Mouse (Mus musculus): Measurements from ENCODE around the gene Slc25a25. TPM values are rescaled to one million over a fixed set of nuclear protein-coding genes. Genes with fewer than 3 reads are reported as not detected.
"Not testable (repeated sequence)": the region's sequence is repeated elsewhere in the genome, so short reads cannot be mapped to it uniquely, and the experiment has no call there.

Slc25a25 gene
- total RNA-seq (2022), result 100 to 1,000 TPM in 1 of 4 experiments, 10 to 100 TPM in 3; 48.5 to 113 (median 60.4) TPM

DNA sequence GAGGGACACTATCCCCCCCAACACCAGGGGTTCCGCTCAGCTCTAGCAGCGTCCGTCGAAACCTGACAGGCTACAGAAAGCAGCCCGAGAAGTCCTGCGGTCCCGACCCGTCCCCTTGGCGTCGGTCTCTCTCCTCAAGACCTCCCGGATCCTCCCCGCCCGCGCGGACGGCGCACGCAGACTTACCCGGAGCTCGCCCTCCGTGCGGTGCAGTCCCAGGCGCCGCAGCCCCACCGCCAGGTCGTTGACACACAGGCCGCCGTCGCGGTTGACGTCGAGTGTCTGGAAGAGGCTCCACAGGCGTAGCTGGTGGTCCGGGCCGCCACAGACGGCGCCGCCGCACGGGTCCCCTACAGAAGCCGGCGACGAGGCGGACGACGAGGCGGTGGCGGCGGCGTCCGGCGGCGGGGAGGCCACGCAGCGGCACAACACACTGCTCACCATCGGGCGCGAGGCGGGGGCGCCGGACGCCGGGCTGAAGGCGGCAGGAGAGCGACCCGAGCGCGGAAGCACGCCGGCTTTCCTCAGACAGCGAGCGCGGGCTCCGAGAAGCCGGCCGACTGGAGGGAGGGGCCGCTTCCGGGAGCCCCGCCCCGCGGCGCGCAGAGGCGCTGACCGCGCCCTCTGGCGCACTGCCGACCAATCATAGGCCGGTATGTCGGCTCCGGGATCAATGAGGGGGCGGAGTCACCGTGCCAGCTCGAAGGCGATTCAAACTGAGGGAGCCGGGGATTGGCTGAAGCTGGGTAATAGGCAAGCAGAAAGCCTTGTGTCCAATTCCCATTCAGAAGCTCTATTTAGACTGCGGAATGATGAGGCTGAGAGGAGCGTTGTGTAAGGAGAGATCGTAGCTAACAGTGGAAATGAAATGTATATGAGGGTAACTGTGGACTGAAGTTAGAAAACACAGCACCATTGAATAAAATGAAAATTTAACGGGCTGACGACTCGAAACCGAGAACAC, at the start of gene Slc25a25:
TSS of gene Slc25a25 (minus strand) at position 565 of the 964 bp plus-strand sequence.
- DNase-seq (ENCODE audit: low spot score in 2 of 2), result peak; percentile 95 to 97

DNA sequence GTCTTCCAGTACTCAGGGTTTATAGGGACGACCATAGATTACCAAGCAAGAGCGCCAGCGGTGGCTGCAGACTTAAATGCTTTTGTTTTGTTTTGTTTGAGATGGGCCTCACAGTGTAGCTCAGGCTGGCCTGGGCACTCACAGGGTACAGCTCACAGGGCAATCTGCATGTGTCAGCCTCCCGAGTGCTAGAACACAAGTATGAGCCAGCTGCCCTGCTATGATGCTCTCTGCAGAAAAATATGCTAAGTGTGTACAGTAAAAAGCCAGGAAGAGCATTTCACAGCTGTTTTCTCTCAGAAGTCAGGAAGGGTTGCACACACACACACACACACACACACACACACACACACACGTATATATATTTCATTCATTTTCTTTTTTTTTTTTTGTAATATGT, 49.2 kb upstream of the Slc25a25 start:
- DNase-seq (ENCODE audit: low spot score in 2 of 2), result no peak

DNA sequence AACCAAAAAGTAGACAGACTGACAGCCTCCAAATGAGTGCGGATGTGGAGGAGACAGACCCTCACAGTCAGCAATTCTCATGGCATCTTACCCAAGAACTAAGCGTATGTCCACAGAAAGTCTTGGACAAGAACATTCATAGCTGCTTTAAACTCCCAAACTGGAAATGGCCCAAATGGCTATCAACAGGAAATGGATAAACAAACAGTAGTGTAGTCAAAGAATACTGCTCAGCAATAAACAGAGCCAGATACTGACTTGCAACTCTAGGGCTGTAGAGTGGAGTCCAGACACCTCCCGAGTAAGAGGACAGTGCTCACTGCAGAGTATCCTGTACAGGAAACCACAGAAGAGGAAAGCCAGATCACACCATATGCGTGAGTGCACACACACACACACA, 48.1 kb upstream of the Slc25a25 start:
- no peak for DNase-seq (ENCODE audit: low spot score in 2 of 2)

DNA sequence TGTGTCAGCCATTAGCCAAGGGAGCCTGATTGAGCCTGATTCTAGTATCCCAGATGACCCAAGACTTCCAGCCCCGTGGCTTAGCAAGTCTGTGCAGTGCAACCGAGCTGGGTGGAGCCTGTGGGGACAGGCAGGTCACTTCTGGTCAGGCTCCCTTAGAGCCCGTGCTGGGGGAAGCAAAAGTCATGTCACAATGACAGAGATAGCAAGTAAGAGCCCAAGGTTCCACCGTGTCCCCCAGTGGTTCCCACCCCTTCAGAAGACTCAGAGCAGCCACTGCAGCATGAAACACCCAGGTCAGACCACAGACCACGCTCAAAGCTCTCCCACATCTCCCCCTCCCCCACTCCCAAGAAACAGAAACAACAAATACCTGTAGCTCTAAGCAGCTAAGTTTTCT, 44.9 kb upstream of the Slc25a25 start:
- DNase-seq (ENCODE audit: low spot score in 2 of 2), result no peak

DNA sequence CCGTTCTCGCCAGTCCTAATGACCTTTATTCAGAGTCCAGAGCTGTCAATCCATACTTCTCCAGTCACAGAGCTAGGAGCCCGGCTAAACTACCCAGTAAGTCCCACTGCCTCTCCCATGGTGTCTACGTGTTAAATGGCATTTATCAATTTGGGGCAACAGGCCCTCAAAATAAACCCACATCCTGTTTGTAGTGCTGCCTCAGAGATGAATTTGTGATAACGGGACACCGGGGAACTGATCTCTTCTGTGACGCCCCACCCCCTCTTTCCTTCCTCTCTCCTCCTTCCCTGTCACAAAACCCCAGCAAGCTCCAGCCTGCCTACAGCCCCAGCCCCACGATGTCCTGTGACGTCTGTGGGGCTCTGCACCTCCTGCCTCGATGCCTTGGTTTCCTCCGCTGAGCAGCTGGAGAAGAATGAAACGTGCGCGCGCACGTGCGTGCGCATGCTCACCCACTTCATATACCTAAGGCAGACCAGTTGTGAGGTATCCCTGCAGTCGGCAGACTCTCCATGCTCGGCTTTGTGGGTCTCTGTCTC, 44.0 kb upstream of the Slc25a25 start:
- DNase-seq (ENCODE audit: low spot score in 2 of 2), result no peak

DNA sequence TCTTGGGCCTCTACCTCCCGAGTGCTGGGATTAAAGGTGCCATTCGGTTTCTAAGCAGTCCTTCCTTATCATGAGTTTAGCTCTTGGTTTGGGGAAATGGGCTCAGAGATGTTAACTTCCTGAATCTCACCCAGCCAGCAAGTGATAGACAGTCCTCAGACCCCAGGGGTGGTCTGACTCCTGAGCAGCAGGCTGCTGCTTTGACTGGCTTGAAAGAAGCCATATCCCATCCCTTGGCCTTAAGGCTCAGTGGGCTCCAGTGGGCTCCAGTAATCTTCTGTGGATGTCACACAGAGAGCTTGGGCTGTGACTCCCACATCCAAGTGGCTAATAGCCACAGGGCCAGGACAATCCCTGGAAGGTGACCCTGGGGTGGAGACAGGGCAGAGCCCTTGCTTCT, 43.3 kb upstream of the Slc25a25 start:
- DNase-seq (ENCODE audit: low spot score in 2 of 2), result no peak

DNA sequence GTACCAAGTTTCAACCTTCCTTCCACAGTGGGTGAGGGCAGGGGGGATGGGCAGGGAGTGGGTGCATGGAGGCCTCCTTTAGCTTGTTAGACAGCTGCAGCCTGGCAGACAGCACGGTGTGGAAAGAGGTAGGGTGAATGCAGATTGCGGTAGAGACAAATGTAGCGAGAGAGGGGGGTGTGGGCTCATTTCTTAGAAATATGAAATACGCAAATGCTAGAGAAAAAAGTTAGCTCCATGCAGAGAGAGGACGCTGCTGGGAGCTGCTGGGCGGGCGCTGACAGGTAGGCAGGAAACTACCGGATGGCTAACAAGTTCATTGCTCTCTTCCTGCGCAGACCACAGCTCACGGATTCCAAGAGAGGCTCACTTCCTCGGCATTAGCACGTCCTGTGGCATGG, 42.1 kb upstream of the Slc25a25 start:
- DNase-seq (ENCODE audit: low spot score in 2 of 2), result no peak

DNA sequence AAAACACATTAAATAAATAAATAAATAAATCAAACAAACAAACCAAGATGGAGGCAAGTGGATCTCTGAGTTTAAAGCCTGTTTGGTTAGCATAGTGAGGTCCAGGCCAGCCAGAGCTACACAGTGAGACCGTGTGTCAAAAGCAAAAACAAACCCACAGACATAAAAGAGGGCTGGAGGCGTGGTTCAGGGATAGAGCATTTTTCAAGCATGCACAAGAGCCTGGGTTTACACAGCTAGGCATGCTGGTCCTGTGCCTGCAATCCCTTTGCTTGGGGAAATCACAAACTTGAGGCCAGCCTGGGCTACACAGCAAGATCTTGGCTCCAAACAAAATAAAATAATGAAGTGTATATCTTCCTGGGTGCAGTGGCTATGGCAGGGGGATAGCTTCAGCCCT, 41.4 kb upstream of the Slc25a25 start:
- DNase-seq (ENCODE audit: low spot score in 2 of 2), result no peak

DNA sequence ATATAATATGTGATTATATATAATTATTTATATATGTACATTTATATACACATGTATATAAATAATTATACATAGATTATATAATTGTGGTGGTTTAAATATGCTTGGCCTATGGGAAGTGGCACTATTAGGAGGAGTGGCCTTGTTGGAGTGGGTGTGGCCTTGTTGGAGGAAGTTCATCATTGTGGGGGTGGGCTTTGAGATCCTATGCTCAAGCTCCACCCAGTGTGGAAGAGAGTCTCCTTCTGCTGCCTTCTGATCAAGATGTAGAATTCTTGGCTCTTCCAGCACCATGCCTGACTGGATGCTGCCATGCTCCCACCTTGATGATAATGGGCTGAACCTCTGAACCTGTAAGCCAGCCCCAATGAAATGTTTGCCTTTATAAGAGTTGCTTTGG, 39.5 kb upstream of the Slc25a25 start:
- DNase-seq (ENCODE audit: low spot score in 2 of 2), result not testable (repeated sequence)

DNA sequence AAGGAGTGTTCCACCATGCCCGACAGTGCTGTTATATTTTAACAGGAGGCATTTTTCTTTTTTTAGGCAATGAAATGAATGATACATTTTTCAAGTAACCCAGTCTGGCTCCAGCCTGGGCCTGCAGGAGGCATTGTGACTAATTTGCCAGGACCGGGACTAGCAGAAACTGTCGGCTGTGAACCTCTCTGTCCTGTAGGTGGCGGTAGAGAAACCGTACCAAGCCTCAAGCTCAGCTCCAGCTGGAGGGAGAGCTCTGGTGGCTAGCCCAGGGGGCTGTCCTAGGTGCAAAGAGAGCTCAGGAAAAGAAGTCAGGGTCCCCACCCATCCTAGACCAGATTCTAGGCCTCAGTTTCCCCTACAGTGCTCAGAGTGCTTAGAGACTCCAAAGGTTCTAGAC, 37.4 kb upstream of the Slc25a25 start:
- peak; percentile 69 to 74 for DNase-seq (ENCODE audit: low spot score in 2 of 2)

DNA sequence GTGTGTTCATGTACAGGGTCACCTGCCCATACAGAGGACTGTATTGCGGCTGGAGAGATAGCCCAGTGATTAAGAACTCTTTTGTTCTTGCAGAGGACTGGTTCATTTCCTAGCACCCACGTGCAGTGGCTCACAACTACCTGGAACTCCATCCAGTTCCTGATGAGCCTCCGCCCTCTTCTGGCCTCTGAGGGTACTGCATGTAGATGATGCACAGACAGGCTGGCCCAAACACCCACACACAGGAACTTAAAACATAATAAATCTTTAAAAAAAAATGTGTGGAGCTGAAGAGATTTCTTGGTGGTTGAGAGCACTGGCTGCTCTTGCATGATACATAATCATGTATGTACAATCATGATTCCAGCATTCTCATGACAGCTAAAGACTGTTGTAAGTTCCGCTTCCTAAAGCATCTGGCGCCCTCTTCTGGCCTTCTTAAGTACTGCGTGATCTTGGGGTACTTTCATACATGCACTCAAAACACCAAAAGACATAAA, 35.9 kb upstream of the Slc25a25 start:
- peak; percentile 85 to 91 for DNase-seq (ENCODE audit: low spot score in 2 of 2)

DNA sequence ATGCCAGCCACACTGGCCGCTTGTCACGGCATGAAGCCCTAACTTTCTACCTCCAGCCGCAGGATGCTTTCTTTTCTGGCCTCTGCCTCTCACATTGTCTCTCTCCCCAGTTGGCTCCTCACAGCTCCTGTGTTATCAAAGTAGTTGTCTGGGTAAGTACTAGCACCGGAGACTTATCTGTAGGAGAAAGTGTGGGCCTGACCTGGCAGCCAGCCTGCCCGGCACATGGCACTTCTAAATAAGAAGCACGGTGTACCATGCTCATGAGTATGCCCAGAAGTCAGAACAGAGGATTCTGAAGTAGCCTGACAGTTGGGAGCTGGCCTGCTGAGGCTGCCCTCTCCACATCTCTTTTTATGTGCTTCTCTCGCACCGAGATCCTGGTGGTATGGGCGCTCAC, 34.9 kb upstream of the Slc25a25 start:
- DNase-seq (ENCODE audit: low spot score in 2 of 2), result no peak

DNA sequence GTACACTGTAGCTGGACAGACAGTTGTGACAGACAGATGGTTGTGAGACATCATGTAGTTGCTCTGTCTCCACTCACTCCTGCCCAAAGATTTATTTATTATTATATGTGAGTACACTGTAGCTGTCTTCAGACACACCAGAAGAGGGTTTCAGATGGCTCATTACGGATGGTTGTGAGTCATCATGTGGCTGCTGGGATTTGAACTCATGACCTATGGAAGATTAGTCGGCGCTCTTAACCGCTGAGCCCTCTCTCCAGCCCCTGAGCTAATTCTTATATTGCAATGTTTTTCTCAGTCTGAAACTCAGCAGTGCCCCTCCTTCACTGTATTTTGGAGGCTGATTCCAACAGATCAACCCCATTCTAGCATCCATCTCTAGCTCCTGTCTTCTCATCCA, 34.5 kb upstream of the Slc25a25 start:
- DNase-seq (ENCODE audit: low spot score in 2 of 2), result no peak

DNA sequence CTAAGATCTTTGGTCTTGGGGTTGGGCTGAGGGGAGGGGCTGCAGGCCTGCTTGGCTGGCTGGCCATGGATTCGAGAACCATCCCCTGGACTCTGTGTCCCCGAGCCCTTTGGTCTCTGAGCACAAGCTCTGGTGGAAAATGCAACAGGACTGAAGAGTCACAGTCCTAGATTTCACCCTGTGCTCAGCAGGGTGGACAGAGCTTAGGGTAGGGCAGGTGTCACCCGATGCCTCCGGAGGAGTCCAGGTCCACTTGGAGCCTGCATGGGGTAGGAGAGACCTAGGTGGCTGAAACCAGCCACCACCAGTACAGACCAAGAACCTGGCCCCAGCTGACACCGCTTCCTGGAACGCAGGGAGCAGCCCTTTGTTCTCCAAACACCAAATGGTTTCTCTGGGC, 33.7 kb upstream of the Slc25a25 start:
- DNase-seq (ENCODE audit: low spot score in 2 of 2), result no peak

DNA sequence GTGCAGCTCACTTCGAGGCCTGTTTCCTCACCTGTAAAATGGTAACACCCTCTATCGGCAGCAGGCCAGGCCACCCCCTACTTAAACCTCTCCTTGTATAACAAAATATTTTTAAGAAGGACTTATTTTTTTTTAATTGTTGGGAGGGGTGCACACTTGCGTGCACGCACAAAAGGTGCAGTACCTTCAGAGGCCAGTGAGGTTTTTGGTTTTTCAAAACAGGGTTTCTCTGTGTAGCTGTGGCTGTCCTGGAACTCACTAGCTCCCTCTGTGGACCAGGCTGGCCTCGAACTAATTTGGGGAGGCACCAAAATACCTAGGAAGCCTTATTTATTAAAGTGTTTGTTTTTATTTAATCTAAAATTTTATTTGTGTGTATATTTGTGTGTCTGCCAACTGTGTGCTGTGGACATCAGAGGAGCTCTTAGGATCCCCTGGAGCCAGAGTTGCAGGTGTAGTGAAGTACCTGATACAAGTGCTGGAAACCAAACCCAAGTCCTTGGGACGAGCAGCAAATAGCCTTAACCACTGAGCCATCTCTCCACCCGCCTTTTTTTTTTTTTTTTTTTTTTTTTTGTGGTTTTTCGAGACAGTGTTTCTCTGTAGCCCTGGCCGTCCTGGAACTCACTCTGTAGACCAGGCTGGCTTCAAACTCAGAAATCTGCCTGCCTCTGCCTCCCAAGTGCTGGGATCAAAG, 32.1 kb upstream of the Slc25a25 start:
- no peak for DNase-seq (ENCODE audit: low spot score in 2 of 2)

DNA sequence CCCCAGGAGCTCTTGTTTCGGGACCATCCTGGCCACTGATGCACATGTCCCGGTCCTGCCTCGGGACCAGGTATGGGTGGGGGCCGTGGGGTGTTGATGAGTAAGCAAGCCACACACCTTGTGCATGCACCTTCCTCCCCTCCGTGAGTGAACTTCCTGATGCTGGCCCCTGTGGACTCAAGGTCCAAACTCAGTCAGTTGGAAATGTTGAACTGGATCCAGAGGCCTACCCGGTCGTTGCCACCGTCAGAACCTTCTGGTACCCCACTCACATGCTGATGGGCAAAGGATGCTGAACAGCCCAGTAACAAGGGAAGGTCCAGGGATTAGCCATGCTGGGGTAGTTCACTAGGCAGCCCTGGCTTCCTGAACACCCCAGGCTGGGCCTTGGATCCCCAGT, 31.1 kb upstream of the Slc25a25 start:
- no peak for DNase-seq (ENCODE audit: low spot score in 2 of 2)

DNA sequence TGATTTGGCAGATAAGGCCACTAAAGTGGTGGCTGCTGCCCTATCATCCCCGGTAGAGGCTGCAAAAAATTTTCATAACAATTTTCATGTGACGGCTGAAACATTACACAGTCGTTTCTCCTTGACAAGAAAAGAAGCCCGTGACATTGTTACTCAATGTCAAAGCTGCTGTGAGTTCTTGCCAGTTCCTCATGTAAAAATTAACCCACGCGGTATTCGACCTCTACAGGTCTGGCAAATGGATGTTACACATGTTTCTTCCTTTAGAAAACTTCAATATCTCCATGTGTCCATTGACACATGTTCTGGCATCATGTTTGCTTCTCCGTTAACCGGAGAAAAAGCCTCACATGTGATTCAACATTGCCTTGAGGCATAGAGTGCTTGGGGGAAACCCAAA, 24.1 kb upstream of the Slc25a25 start:
- DNase-seq (ENCODE audit: low spot score in 2 of 2), result not testable (repeated sequence)

DNA sequence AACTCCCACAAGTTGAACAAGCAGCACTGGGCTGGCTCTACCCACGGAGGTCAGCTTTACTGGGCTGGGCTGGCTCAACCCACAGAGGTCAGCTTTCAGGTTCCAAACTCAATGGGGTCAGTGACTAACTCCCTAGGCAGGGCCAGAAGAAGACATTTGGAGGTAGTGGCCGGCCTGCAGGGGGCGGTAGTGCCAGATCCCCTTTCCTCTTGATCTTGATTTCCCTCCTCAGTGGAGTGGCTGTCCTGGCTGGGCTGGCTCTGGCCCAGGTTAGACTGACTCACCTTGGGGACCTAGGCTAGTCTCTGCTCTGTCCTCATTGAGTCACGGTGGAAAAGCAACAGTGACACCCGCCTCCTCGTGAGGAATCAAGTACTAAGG, 20.4 kb upstream of the Slc25a25 start:
- DNase-seq (ENCODE audit: low spot score in 2 of 2), result no peak

DNA sequence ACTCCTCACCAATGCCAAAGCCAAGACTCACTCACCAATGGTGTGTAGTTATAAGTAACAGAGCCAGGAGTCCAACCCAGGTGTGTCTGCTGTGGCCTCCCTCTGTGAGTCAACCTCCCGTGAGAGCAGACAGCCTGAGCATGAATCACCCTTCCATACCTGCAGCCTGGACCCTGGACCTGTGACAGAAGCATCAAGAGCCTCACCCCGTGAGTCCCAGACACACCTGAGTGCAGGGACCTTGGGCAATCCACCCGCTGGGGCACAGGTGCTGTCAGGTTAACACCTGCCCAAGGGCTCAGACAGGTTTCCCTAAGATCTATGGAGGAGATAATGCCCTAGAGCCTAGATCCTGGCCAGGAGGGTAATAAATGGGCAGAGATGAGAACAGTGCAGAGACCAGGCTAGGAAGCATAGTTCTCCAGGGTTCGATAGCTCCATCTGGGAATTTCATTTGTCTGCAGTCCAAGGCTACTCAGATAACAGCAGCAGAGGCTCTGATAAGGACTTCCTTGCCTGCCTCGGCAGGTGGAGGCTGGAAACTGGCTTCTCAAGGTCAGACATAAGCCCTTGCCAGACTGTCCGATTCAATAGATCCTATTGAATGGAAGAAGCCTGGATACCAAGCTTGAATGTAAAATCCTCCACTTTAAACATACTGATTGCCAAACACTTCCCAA, 19.9 kb upstream of the Slc25a25 start:
- no peak for DNase-seq (ENCODE audit: low spot score in 2 of 2)

DNA sequence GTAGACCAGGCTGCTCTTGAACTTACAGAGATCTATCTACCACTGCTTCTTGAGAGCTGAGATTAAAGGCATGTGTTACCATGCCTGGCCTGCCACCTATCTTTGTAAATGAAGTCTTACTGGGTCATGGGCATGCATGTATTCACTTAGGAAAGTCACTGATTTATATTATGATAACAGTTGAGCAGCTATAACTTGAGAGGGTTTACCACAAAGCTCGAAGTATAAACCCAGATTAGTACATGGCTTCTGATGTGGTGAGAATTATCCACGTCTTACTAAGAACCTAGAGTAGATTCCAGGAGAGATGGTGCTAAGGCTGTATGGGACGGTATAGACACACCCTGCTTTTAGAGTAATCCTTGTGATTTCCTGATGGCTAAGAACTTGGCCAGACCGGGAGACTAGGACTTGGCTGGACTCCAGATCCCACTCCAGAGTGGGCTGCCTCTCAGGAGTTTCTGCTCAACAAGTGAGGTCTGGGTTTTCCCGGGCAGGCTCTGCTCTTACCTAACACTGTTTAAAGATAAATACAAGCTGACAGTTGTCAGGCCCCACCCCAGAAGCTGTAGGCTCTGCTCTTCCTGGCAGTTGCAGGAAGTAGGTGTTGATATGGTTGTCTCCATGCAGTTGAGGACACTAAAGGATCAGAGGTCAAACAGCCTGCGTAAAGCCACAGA, 13.1 kb upstream of the Slc25a25 start:
- DNase-seq (ENCODE audit: low spot score in 2 of 2), result no peak

DNA sequence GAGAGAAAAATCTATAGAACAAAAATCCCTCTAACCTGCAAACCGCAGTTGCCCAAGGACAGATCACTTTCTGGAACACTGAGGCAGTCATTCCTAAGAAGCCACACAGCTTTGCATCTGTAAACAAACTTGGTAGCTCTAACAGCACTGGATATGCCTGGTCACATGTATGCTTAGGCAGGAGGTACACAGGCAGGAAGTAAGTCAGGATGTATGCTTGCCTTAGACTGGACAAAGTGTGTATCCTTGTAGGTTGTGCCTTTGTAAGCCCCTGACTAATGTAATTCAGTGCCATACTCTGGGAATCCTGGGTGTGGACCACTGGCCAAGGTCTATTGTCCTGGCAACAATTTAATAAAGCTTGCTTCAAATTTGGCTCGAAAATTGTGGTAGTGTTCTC, 12.5 kb upstream of the Slc25a25 start:
- DNase-seq (ENCODE audit: low spot score in 2 of 2), result no peak
